Mouse (Mus musculus): Measurements from ENCODE around the gene Alk. TPM values are rescaled to one million over a fixed set of nuclear protein-coding genes. Genes with fewer than 3 reads are reported as not detected.

The Alk gene
- polyA plus RNA-seq, 1 experiment = not detected

DNA sequence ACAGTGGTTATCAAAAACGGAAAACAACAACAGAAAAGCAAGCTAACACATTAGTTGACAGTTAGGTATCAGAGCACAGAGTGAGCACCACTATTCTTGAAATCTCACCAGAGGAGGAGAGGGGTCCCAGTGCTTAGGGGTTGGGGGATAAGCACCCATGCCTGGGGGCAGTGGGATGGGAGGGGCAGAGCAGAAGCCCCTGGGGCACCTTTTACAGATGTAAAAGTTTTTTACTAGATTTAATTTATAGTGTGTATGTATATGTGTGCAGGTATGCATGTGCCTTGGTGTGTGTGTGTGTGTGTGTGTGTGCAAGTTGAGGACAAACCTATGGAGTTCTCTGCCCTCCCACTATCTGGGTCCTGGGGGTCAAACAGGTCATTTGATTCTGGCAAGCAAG, 733.8 kb downstream of the Alk start:
- Histone ChIP-seq H3K4me3 (ENCODE audit: extremely low read depth, insufficient read depth, insufficient read length) (no peak overlapping the region), H3K27me3 (ENCODE audit: control insufficient read depth, insufficient read depth, low read length) (peaks cover 7% of the 10 kb centered on the region), H3K4me1 (ENCODE audit: control insufficient read depth, insufficient read depth, insufficient read length) (no peaks in the 10 kb centered on the region), H3K27ac (ENCODE audit: insufficient read depth, low read length) (no peak overlapping the region), H3K36me3 (ENCODE audit: control insufficient read depth, insufficient read depth, low read length) (no peaks in the 10 kb centered on the region)
- no peak for TF ChIP-seq POLR2A (IDR thresholded peaks at IDR 0.05; ENCODE audit: low read depth, low read length)
- no peak for TF ChIP-seq CTCF (IDR thresholded peaks at IDR 0.05; ENCODE audit: extremely low read depth, insufficient read depth, insufficient read length, insufficient replicate concordance)
- 72% methylated on average over 1 of the region's 1 CpGs for WGBS
- DNase-seq (ENCODE audit: low read depth in 1 of 2, low spot score in 2 of 2) = no peak

DNA sequence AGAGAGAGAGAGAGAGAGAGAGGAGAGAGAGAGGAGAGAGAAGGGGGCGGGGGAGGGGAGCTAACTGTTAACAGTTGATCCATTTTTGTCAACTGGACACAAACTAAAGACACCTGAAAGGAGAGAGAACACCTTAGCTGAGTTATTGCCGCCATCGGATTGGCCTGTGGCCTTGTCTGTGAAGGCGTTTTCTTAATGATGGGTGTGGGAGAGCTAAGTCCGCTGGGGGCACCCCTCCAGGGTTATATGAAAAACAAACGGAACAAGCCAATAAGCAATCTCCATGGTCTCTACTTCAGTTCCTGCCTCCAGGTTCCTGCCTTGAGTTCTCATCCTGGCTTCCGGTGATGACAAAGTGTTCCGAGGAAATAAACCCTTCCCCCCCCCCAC, 734.2 kb downstream of the Alk start:
- no peak overlapping the region for H3K4me3 ChIP-seq (ENCODE audit: extremely low read depth, insufficient read depth, insufficient read length)
- H3K4me1 ChIP-seq (ENCODE audit: control insufficient read depth, insufficient read depth, insufficient read length) = no peaks in the 10 kb centered on the region
- H3K36me3 ChIP-seq (ENCODE audit: control insufficient read depth, insufficient read depth, low read length) = no peaks in the 10 kb centered on the region
- no peak for TF ChIP-seq POLR2A (IDR thresholded peaks at IDR 0.05; ENCODE audit: low read depth, low read length)
- no peak for TF ChIP-seq CTCF (IDR thresholded peaks at IDR 0.05; ENCODE audit: extremely low read depth, insufficient read depth, insufficient read length, insufficient replicate concordance)
- peaks cover 7% of the 10 kb centered on the region for H3K27me3 ChIP-seq (ENCODE audit: control insufficient read depth, insufficient read depth, low read length)
- WGBS = 86% methylated on average over 8 of the region's 8 CpGs
- H3K27ac ChIP-seq (ENCODE audit: insufficient read depth, low read length) = no peak overlapping the region
- DNase-seq (ENCODE audit: low read depth in 1 of 2, low spot score in 2 of 2) = no peak

DNA sequence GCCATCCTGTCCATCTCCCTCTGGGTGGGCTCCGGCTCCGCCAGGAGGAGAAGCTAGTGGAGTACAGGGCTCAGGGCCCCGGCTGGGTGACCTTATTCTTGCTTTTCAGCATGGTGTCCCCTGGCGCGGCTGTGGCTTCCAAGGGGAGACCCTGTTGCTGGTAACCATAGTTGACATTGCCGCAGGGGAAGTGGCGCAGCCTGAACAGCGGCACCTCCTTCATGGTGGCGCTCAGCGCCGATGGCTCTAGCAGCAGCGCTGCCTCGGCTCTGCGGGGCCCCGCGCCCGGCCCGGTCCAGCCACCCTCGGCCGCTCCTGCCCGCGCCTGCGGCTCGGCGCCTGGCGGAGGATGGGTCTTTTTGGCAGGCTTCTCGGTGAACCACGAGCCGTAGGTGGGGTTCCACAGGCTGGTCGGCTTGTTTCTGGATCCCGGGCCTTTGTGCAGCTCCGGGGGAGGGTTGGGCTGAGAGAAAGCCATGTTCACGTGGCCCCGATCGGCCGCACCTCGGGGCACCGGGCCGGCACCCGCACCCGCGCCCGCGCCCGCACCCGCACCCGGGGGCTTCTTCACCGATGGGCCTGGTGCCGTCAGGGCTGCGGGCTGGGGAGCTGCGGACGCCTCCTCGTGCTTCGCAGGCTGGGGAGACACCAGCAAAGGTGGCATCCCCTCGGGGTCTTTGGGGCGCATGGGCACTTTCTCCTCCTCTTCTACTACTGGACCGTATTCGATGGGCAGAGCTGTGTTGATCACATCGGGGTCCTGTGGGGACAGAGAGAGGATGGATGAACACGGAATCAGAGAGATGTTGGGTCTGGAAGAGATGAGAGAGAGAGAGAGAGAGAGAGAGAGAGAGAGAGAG, 734.8 kb downstream of the Alk start:
- no peak overlapping the region for H3K4me3 ChIP-seq (ENCODE audit: extremely low read depth, insufficient read depth, insufficient read length)
- WGBS = 9% methylated on average over 60 of the region's 60 CpGs
- no peaks in the 10 kb centered on the region for H3K4me1 ChIP-seq (ENCODE audit: control insufficient read depth, insufficient read depth, insufficient read length)
- TF ChIP-seq POLR2A (IDR thresholded peaks at IDR 0.05; ENCODE audit: low read depth, low read length) (no peak), CTCF (IDR thresholded peaks at IDR 0.05; ENCODE audit: extremely low read depth, insufficient read depth, insufficient read length, insufficient replicate concordance) (no peak)
- H3K36me3 ChIP-seq (ENCODE audit: control insufficient read depth, insufficient read depth, low read length) = no peaks in the 10 kb centered on the region
- no peak for DNase-seq (ENCODE audit: low read depth in 1 of 2, low spot score in 2 of 2)
- no peak overlapping the region for H3K27ac ChIP-seq (ENCODE audit: insufficient read depth, low read length)
- H3K27me3 ChIP-seq (ENCODE audit: control insufficient read depth, insufficient read depth, low read length) = peaks cover 7% of the 10 kb centered on the region

DNA sequence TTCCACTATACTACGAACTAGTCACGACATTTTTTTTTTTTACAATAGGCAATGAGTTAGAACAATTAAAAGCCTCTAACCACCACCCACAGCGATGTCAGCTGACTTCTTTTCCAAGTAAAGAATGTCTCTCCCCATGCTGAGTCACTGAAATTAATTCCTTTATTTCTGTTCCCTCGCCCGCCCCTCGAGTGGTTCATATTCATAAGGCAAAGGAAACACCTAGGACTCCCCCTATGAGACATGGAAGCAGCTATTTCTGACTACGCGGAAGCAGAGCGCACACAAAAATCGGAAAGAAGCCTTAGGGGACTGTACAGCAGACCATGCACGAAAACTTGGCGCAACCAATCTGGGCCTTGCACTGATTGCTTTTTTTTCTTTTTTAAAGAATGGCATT, 735.6 kb downstream of the Alk start:
- H3K27me3 ChIP-seq (ENCODE audit: control insufficient read depth, insufficient read depth, low read length) = peaks cover 7% of the 10 kb centered on the region
- H3K36me3 ChIP-seq (ENCODE audit: control insufficient read depth, insufficient read depth, low read length) = no peaks in the 10 kb centered on the region
- no peak for DNase-seq (ENCODE audit: low read depth in 1 of 2, low spot score in 2 of 2)
- H3K4me3 ChIP-seq (ENCODE audit: extremely low read depth, insufficient read depth, insufficient read length) = no peak overlapping the region
- H3K4me1 ChIP-seq (ENCODE audit: control insufficient read depth, insufficient read depth, insufficient read length) = no peaks in the 10 kb centered on the region
- H3K27ac ChIP-seq (ENCODE audit: insufficient read depth, low read length) = no peak overlapping the region
- TF ChIP-seq CTCF (IDR thresholded peaks at IDR 0.05; ENCODE audit: extremely low read depth, insufficient read depth, insufficient read length, insufficient replicate concordance) (no peak), POLR2A (IDR thresholded peaks at IDR 0.05; ENCODE audit: low read depth, low read length) (no peak)
- 89% methylated on average over 12 of the region's 12 CpGs for WGBS

DNA sequence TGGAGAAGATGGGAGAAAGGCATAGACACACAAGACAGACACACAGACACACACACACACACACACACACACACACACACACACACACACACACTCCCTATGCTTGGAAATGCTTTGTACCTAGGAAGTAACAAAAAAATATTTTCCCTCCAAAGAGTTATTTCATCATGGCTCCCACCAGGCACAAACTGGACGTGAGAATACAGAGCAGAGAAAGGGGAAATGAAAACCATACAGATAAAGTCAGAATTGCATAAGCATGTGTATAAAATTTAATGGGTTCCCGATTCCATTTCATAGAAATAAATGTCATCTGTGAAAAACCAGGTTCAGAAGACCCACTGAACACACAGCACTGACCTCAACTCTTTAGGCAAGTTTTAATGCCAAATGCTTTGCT, 736.5 kb downstream of the Alk start:
- DNase-seq (ENCODE audit: low read depth in 1 of 2, low spot score in 2 of 2) = no peak
- no peak for TF ChIP-seq POLR2A (IDR thresholded peaks at IDR 0.05; ENCODE audit: low read depth, low read length)
- TF ChIP-seq CTCF (IDR thresholded peaks at IDR 0.05; ENCODE audit: extremely low read depth, insufficient read depth, insufficient read length, insufficient replicate concordance) = no peak
- WGBS = 35% methylated on average over 2 of the region's 2 CpGs
- Histone ChIP-seq H3K27me3 (ENCODE audit: control insufficient read depth, insufficient read depth, low read length) (peaks cover 7% of the 10 kb centered on the region), H3K4me1 (ENCODE audit: control insufficient read depth, insufficient read depth, insufficient read length) (no peaks in the 10 kb centered on the region), H3K4me3 (ENCODE audit: extremely low read depth, insufficient read depth, insufficient read length) (no peak overlapping the region), H3K27ac (ENCODE audit: insufficient read depth, low read length) (no peak overlapping the region), H3K36me3 (ENCODE audit: control insufficient read depth, insufficient read depth, low read length) (no peaks in the 10 kb centered on the region)

DNA sequence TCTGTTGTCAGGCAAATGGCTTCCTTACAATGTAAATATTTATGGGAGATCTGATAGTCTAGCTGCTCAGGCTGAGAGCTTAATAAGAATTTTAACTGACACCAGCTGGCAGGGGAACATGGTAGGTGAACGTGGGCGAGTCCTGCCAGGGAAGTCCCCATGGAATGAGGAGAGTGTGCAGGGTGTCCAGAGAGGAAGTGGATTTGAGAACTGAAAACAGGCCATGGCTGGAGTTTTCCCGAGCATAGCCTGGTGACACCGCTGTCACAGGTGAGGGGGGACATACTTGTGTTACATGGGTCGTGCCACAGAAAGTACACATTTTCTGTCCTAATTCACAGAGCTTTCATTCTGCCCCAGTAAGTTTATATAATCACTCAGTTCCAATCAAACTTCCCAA, 739.0 kb downstream of the Alk start:
- H3K27me3 ChIP-seq (ENCODE audit: control insufficient read depth, insufficient read depth, low read length) = peaks cover 7% of the 10 kb centered on the region
- H3K4me3 ChIP-seq (ENCODE audit: extremely low read depth, insufficient read depth, insufficient read length) = no peak overlapping the region
- H3K36me3 ChIP-seq (ENCODE audit: control insufficient read depth, insufficient read depth, low read length) = no peaks in the 10 kb centered on the region
- DNase-seq (ENCODE audit: low read depth in 1 of 2, low spot score in 2 of 2) = no peak
- TF ChIP-seq CTCF (IDR thresholded peaks at IDR 0.05; ENCODE audit: extremely low read depth, insufficient read depth, insufficient read length, insufficient replicate concordance) (no peak), POLR2A (IDR thresholded peaks at IDR 0.05; ENCODE audit: low read depth, low read length) (no peak)
- H3K4me1 ChIP-seq (ENCODE audit: control insufficient read depth, insufficient read depth, insufficient read length) = no peaks in the 10 kb centered on the region
- no peak overlapping the region for H3K27ac ChIP-seq (ENCODE audit: insufficient read depth, low read length)
- WGBS = 72% methylated on average over 5 of the region's 5 CpGs

DNA sequence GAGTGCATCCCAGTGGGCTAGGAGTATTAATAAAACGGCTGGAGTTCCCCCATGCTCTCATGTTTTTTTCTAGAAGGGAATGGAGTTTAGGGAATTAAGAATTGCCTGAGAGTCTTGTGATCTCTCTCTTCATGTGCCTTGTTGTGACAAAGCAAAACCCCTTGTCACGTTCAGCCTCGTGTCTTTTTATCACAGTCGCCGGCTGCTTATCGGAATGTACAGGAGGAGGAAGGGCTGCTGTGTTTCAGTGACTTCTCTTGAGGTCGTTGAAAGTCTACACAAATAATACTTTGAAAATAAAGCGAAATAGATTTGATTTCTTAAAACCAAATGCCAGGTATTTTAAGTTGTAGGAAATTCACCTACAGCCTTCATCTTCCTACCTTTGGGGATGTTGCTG, 740.4 kb downstream of the Alk start:
- no peak overlapping the region for H3K27ac ChIP-seq (ENCODE audit: insufficient read depth, low read length)
- H3K36me3 ChIP-seq (ENCODE audit: control insufficient read depth, insufficient read depth, low read length) = no peaks in the 10 kb centered on the region
- no peak overlapping the region for H3K4me3 ChIP-seq (ENCODE audit: extremely low read depth, insufficient read depth, insufficient read length)
- no peak for TF ChIP-seq CTCF (IDR thresholded peaks at IDR 0.05; ENCODE audit: extremely low read depth, insufficient read depth, insufficient read length, insufficient replicate concordance)
- no peak for TF ChIP-seq POLR2A (IDR thresholded peaks at IDR 0.05; ENCODE audit: low read depth, low read length)
- WGBS = 87% methylated on average over 8 of the region's 8 CpGs
- no peaks in the 10 kb centered on the region for H3K4me1 ChIP-seq (ENCODE audit: control insufficient read depth, insufficient read depth, insufficient read length)
- no peaks in the 10 kb centered on the region for H3K27me3 ChIP-seq (ENCODE audit: control insufficient read depth, insufficient read depth, low read length)
- DNase-seq (ENCODE audit: low read depth in 1 of 2, low spot score in 2 of 2) = no peak
